Mouse (Mus musculus) neural tube, embryonic 15.5 days (tissue): Measurements from ENCODE around the gene Tpp1. TPM values are rescaled to one million over a fixed set of nuclear protein-coding genes. Genes with fewer than 3 reads are reported as not detected.

Experiments
- ATAC-seq: fragments of 200-750 bp; cut with Nextera tagmentation; 2 replicates; pipeline ENCODE4 v1.8.0; 2017; ENCODE audit warnings: mild to moderate bottlenecking, moderate TSS enrichment, moderate library complexity; ENCODE audit not compliant: low FRiP score
- H3K27ac ChIP-seq: fragments of 300-500 bp; sonication (generic); replicated peaks from 2 replicates; pipeline ENCODE4 v1.5.1; 2015; ENCODE audit warnings: mild to moderate bottlenecking, inconsistent platforms
- H3K27me3 ChIP-seq: fragments of 300-500 bp; sonication (generic); replicated peaks from 2 replicates; pipeline ENCODE4 v1.6.1; 2015; ENCODE audit warnings: inconsistent platforms
- H3K36me3 ChIP-seq: fragments of 300-500 bp; sonication (generic); 2 replicates; pipeline ENCODE4 v1.6.1; 2015; ENCODE audit warnings: inconsistent platforms
- H3K4me1 ChIP-seq: fragments of 300-500 bp; sonication (generic); 2 replicates; pipeline ENCODE4 v1.6.1; 2015; ENCODE audit warnings: inconsistent platforms
- H3K4me2 ChIP-seq: fragments of 300-500 bp; sonication (generic); 2 replicates; pipeline ENCODE4 v1.6.1; 2015; ENCODE audit warnings: inconsistent platforms, mild to moderate bottlenecking, moderate library complexity
- H3K4me3 ChIP-seq: fragments of 300-500 bp; sonication (generic); replicated peaks from 2 replicates; pipeline ENCODE4 v1.5.1; 2015; ENCODE audit warnings: mild to moderate bottlenecking, inconsistent platforms
- H3K9ac ChIP-seq: fragments of 300-500 bp; sonication (generic); replicated peaks from 2 replicates; pipeline ENCODE4 v1.6.1; 2015; ENCODE audit warnings: mild to moderate bottlenecking, inconsistent platforms
- H3K9me3 ChIP-seq: fragments of 300-500 bp; sonication (generic); replicated peaks from 2 replicates; pipeline ENCODE4 v1.6.1; 2016; ENCODE audit warnings: inconsistent platforms
- WGBS: fragments of 180-500 bp; shearing (Covaris S2); methylation state at CpG from one replicate; pipeline ENCODE4 v1.1.7; 2015; ENCODE audit warnings: mixed read lengths; 5-methylcytosine and 5-hydroxymethylcytosine counted together
- polyA plus RNA-seq: library from polyadenylated mRNA; unstranded; fragments of >200 nt; fragmentation: Nextera tagmentation; extraction: Ambion mirVana; gene quantifications from 2 replicates; pipeline ENCODE4 v1.2.1, GENCODE M21; 2015

The Tpp1 gene
- polyA plus RNA-seq, 1 experiment from 2014 or later = 41.4 TPM

DNA sequence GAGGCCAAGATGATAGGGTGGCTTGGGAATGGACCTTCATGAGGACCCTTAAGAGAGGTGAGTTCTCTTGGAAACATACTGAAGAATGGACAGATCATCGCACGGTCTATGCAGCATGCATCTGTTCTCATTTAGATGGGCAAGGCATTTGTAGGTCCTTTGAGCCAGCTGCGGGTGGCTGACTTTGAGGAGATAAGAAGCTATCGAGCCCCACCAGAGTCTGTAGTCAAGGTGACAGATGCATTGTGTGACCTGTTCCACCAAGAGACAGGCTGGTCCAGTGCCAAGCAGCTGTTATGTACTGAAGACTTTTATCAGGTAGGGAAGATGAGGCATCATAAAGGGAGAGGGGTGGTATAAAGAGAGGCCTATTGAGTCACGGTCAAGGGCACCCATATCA is 43.3 kb downstream of the Tpp1 start:
- Histone ChIP-seq H3K27me3 (no peaks in the 10 kb centered on the region), H3K4me1 (no peaks in the 10 kb centered on the region), H3K4me2 (no peak overlapping the region), H3K9me3 (no peaks in the 10 kb centered on the region), H3K4me3 (no peak overlapping the region), H3K27ac (no peak overlapping the region), H3K36me3 (no peaks in the 10 kb centered on the region), H3K9ac (no peak overlapping the region)
- no peak for ATAC-seq
- 95% methylated on average over 5 of the region's 5 CpGs for WGBS

DNA sequence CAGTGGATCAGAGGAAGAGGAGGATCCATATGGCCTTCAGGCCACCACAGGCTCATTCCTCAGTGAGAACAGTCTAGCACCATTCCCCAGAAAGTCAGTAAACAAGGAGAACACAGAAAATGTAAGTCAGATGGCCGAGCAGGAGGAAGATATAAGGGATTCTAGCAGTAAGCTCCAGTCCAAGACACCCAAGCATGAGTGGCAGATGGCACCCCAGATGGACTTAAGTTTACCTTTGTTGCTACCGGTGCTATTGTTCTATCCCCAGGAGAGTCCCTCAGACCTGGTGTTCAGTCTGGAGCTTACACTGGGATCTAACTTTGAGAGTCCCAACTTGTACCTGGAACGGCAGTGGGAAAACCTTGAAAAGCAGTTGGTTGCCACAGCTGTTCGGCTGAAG is 48.2 kb downstream of the Tpp1 start:
- H3K27me3 ChIP-seq = no peaks in the 10 kb centered on the region
- H3K4me3 ChIP-seq = no peak overlapping the region
- ATAC-seq = no peak
- H3K4me1 ChIP-seq = no peaks in the 10 kb centered on the region
- WGBS = 91% methylated on average over 4 of the region's 4 CpGs
- no peak overlapping the region for H3K4me2 ChIP-seq
- H3K27ac ChIP-seq = no peak overlapping the region
- H3K9ac ChIP-seq = no peak overlapping the region
- H3K9me3 ChIP-seq = no peaks in the 10 kb centered on the region
- H3K36me3 ChIP-seq = no peaks in the 10 kb centered on the region

DNA sequence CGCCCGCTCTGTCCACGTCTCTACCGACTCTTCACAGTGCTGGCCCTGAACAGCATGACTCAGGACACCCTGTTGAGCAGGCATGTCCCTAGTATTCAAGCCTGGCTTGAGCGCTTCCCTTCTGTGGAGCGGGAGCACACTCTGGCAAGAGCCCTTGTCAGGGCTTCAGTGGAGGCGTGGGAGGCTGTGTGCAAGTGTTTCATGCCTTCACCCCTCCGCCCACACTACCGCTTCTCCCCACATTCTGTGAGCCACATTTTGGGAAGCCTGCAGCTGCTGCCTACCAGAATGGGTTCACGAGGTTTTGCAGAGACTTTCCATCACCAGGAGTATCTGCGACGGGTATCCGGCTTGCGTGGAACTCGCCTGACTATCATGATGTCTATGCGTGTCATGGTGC is 48.9 kb downstream of the Tpp1 start:
- Histone ChIP-seq H3K9me3 (no peaks in the 10 kb centered on the region), H3K4me1 (no peaks in the 10 kb centered on the region), H3K9ac (no peak overlapping the region), H3K4me3 (no peak overlapping the region), H3K27ac (no peak overlapping the region), H3K27me3 (no peaks in the 10 kb centered on the region), H3K36me3 (no peaks in the 10 kb centered on the region), H3K4me2 (no peak overlapping the region)
- ATAC-seq = no peak
- 91% methylated on average over 16 of the region's 16 CpGs for WGBS

Other genes starting within 250 kb of the Tpp1 start
- 83.2 and 91.4 TPM in 2 replicates for gene Smpd1, start 197.9 kb downstream of the Tpp1 start, polyA plus RNA-seq
- gene Apbb1, start 170.6 kb downstream of the Tpp1 start, polyA plus RNA-seq = 248 and 299 TPM in 2 replicates
- gene Hpx, start 152.1 kb downstream of the Tpp1 start, polyA plus RNA-seq = 0.36 and 0.59 TPM in 2 replicates
- 91.6 and 107 TPM in 2 replicates for gene Trim3, start 118.7 kb downstream of the Tpp1 start, polyA plus RNA-seq
- 163 and 179 TPM in 2 replicates for gene Timm10b, start 112.2 kb downstream of the Tpp1 start, polyA plus RNA-seq
- gene Arfip2, start 111.8 kb downstream of the Tpp1 start, polyA plus RNA-seq = 82.0 and 89.0 TPM in 2 replicates
- gene Gm45799, start 111.7 kb downstream of the Tpp1 start, polyA plus RNA-seq = 16.4 and 16.6 TPM in 2 replicates
- gene Dnhd1, start 101.4 kb downstream of the Tpp1 start, polyA plus RNA-seq = 1.3 and 1.9 TPM in 2 replicates
- 204 and 227 TPM in 2 replicates for gene Ilk, start 15.6 kb downstream of the Tpp1 start, polyA plus RNA-seq
- gene Rrp8, start 14.8 kb downstream of the Tpp1 start, polyA plus RNA-seq = 27.8 and 28.8 TPM in 2 replicates
- 101 and 102 TPM in 2 replicates for gene Taf10, start 7.9 kb downstream of the Tpp1 start, polyA plus RNA-seq
- 10.0 and 10.8 TPM in 2 replicates for gene Dchs1, start 35.4 kb upstream of the Tpp1 start, polyA plus RNA-seq
- 189 and 232 TPM in 2 replicates for gene Mrpl17, start 58.9 kb upstream of the Tpp1 start, polyA plus RNA-seq
- gene Gm4070, start 201.7 kb upstream of the Tpp1 start, polyA plus RNA-seq = 0.54 TPM in 1 of 2 replicates, not detected in the other